Mouse (Mus musculus) MEL (cell line): ENCODE results near the gene Gmpr.

Source experiments
- CTCF ChIP-seq, 3 experiments: IDR thresholded peaks in 2 of 3; conservative IDR thresholded peaks in 1 of 3; 2 replicates each; pipeline ENCODE4 v1.5.1; 2011 to 2012; ENCODE audit warnings: low read length in 3 of 3, low read depth in 2 of 3, mild to moderate bottlenecking in 2 of 3, improper control_type of control experiment in 1 of 3, inconsistent platforms in 1 of 3, mixed read lengths in 1 of 3, moderate library complexity in 1 of 3; ENCODE audit not compliant: control insufficient read depth in 1 of 3, insufficient read depth in 1 of 3, poor library complexity in 1 of 3, severe bottlenecking in 1 of 3
- E2F4 ChIP-seq: IDR thresholded peaks from 2 replicates; pipeline ENCODE4 v1.6.1; 2011; ENCODE audit warnings: low read depth, low read length, improper control_type of control experiment, borderline replicate concordance
- POLR2A ChIP-seq, 2 experiments: IDR thresholded peaks; 2 replicates each; pipeline ENCODE4 v1.6.1; 2011 to 2012; ENCODE audit warnings: low read length in 2 of 2, mild to moderate bottlenecking in 2 of 2, control low read depth in 1 of 2, improper control_type of control experiment in 1 of 2, low read depth in 1 of 2, moderate library complexity in 1 of 2; ENCODE audit not compliant: control insufficient read depth in 1 of 2, insufficient read depth in 1 of 2, poor library complexity in 1 of 2
- USF2 ChIP-seq, 2 experiments: IDR thresholded peaks; 2 replicates each; pipeline ENCODE4 v1.6.1; 2011 to 2012; ENCODE audit warnings: improper control_type of control experiment in 2 of 2, low read length in 2 of 2, borderline replicate concordance in 1 of 2, inconsistent platforms in 1 of 2, low read depth in 1 of 2, mild to moderate bottlenecking in 1 of 2; ENCODE audit not compliant: insufficient read depth in 1 of 2

- no peak for TF ChIP-seq CTCF (IDR thresholded peaks at IDR 0.05 in 2 of 3, conservative IDR thresholded peaks at IDR 0.05 in 1 of 3; ENCODE audit: control insufficient read depth in 1 of 3, insufficient read depth in 1 of 3, low read depth in 2 of 3, low read length in 3 of 3, poor library complexity in 1 of 3, severe bottlenecking in 1 of 3)
- TF ChIP-seq USF2 (IDR thresholded peaks at IDR 0.05; ENCODE audit: borderline replicate concordance in 1 of 2, insufficient read depth in 1 of 2, low read depth in 1 of 2, low read length in 2 of 2): no peak
- no peak for TF ChIP-seq POLR2A (IDR thresholded peaks at IDR 0.05; ENCODE audit: control insufficient read depth in 1 of 2, insufficient read depth in 1 of 2, low read depth in 1 of 2, low read length in 2 of 2, poor library complexity in 1 of 2)
- no peak for TF ChIP-seq E2F4
Observed at GRCm38 (mm10) chr13:45514832-45515422, 7.7 kb downstream of the Gmpr start.
